Mouse (Mus musculus) frontal cortex, postnatal 10 days (tissue): ENCODE measurements around the gene Ppdpf.

Experiments
- DNase-seq, 2 experiments: peaks; one replicate each; pipeline ENCODE4 v3.0.0; 2022; ENCODE audit warnings: low spot score in 2 of 2, mixed read lengths in 1 of 2

Gene Ppdpf

GRCm38 (mm10) chr2:181187121-181188000, at the start of gene Ppdpf:
Ppdpf (plus strand) TSS chr2:181187247.
- peak; percentile 87 to 91 for DNase-seq

DNA sequence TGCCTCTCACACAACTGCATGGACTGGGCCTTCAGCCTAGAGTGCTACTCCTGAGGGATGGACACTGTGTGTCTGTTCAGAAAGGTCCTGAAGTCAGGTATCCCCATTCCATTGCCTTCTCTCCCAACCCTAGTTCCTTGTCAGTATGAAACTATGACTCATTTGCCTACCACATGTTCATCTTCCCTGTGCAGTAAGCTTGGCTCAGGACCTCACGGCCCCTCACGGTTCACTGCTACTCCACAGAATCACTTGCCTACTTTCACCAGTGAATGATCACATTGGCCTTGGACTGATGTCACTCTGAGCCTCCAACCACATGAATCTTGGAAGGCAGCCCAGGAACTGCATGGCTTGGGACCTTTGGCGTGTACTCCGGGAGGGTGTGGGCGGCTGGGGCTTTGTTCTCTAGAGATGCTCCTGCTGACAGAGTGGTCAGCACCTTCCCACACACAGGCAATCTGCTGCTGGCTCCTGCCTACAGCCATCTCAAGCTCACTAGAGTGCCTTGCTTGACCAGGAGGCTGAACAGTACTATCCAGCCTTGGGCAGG, 47.3 kb upstream of the Ppdpf start:
- no peak for DNase-seq

- DNase-seq, result no peak
These were observed 44.3 kb upstream of the Ppdpf start for GRCm38 (mm10) chr2:181142703-181143135.

DNA sequence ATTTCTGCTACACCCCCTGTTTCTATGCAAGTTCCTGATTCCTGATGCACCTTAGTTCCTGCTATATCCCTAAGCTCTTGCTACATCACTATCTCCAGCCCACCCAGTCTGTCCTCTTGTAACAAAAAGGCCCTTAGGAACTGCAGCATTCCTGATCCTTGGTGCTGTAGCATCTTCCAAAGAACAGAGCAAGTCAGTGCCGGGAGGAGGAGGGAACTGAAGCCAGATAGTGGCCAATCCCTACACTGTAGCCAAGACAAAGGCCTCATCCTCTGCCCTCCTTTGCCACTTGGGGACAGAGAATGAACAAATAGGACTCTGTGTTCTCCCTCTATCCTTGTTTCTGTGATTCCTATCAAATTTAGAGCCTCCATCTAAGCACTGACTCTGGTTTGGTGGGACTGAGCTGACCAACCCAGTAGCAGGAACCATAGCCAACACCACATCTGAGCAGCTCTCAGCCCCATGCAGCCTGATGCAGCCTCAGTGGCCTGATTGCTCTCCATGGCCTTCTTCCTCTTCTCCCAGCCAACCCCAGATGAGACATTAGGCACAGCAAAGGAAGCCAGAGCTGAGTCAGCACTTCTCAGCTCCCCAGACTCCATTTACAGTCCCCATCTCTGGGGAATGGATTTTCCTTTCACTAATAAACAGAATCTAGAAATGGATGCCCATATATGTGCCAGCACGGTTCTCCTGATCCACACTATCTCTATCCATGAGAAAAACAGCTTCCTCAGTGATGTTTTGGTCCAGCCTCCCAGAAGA, 43.4 kb upstream of the Ppdpf start:
- DNase-seq, result no peak

- no peak for DNase-seq
These were observed 42.4 kb upstream of the Ppdpf start for GRCm38 (mm10) chr2:181144675-181145074.

GRCm38 (mm10) chr2:181146976-181147545, 40.0 kb upstream of the Ppdpf start:
- DNase-seq, result no peak

GRCm38 (mm10) chr2:181147546-181148317, 39.3 kb upstream of the Ppdpf start:
- no peak for DNase-seq

DNA sequence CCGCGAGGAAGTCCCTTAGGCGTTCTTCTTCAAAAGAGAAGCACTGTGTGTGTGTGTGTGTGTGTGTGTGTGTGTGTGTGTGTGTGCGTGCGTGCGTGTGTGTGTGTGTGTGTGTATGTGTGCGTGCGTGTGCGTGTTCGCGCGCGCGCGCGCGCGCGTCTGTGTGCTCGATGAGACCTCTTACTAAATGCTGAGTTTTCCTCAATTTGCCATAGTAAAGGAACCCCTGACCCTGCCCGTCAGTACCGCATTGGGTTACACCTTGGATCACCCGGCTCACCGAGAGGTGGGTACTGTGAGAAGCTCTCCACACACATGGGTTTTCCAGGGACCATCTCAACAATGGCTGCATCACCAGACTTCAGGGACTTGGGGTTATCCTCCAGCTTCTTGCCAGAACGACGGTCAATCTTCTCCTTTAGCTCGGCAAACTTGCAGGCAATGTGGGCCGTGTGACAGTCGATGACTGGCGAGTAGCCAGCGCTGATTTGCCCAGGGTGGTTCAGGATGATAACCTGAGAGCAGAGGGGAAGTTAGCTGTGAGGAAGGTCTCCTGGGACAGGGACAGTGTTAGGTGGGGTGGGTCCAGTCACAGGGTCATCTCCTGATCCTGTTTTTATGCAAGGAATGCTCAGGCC, 38.6 kb upstream of the Ppdpf start:
- DNase-seq, result no peak

DNA sequence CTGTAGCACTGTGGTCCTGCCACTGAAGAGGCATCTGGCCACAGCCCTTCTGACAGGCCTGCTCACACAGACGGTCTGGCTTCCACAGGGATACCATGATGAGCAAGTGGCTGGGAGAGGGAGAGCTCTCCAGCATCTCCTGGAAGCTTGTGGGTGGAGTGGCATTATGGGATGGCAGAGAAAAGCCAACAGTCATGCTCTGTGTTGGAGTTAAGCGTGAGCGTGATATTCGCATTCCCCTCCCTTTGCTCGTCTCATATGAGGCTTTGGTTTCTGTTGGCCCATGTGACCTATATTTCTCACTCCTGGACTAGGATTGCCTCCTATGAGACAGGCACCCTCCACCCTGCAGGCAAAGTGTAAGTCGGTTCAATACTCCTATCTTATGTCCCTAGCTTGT, 36.8 kb upstream of the Ppdpf start:
- peak in 1 of 2 experiments; percentile 13 for DNase-seq

DNA sequence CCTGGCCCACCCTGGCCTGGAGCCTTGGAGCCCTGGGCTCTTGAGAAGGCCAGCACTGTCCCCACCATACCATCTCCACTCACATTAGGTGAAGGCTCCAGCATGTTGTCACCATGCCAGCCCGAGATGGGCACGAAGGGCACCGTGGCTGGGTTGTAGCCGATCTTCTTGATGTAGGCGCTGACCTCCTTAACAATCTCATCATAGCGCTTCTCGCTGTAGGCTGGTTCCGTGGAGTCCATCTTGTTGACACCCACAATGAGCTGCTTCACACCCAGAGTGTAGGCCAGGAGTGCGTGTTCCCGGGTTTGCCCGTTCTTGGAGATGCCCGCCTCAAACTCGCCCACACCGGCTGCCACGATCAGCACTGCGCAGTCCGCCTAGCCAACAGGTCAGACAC, 34.3 kb upstream of the Ppdpf start:
- DNase-seq, result no peak

- DNase-seq, result no peak
These were observed 33.9 kb upstream of the Ppdpf start for GRCm38 (mm10) chr2:181153131-181153530.

- DNase-seq, result peak in 1 of 2 experiments; percentile 8
These were observed 33.2 kb upstream of the Ppdpf start for GRCm38 (mm10) chr2:181153837-181154236.

GRCm38 (mm10) chr2:181154361-181154760, 32.7 kb upstream of the Ppdpf start:
- DNase-seq, result no peak

DNA sequence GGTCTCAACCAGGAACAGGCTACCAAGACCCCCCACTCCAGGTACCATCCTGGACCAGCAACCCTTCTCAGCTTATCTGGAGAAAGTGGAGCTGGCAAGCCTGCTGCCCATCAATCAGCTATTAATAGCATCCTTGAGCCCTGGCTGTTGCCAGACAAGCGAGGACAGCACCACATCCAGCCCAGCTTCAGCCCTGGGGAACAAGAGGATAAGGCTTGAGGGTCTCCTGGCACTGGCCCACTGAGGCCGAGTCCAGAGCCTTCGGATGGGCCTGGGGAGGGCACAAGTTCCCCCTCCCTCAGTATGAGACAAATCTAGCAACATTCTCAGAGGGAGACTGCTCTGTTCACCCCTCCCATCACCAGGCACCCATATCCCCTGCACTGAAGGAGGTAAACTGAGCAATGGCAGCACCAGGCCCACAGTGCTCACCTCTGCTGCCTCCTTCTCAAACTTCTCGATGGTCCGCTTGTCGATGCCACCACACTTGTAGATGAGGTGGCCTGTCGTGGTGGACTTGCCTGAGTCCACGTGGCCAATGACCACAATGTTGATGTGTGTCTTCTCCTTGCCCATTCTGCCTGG, 32.1 kb upstream of the Ppdpf start:
- DNase-seq, result no peak

- DNase-seq, result peak in 1 of 2 experiments; percentile 30
These were observed 31.2 kb upstream of the Ppdpf start for GRCm38 (mm10) chr2:181155801-181156200.

GRCm38 (mm10) chr2:181156248-181157121, 30.6 kb upstream of the Ppdpf start, which contains the start of gene Eef1a2:
Eef1a2 (minus strand) TSS chr2:181157014.
- peak in 1 of 2 experiments; percentile 76 for DNase-seq

GRCm38 (mm10) chr2:181157180-181157579, 29.9 kb upstream of the Ppdpf start:
- DNase-seq, result peak in 1 of 2 experiments; percentile 13

DNA sequence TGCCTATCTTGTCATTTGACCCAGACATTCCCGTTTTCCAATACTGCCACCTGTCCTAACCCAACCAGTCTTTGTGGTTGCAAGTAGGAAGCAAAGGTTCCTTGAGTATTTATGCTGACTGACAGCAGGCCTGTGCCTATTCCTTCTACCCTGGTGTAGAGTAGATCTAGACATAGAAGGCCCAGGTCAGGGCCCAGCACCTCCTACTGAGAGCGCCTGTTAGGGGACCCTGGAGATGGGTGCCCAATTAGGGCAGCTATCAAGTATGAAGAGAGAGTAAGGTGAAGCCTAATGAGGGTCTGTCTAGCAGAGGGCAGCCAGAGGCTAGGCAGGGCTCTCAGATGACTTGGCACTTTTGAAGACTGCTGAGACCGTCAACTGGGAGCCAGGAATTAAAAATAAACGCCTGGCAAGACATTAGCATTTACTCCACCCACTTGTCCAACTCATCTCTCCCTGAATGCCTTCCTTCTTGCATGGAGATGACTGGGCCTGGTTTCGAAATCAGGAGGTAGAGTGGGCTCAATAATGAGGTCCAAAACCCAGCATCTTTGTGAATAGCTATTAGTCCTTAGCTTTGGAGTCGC, 29.2 kb upstream of the Ppdpf start:
- DNase-seq, result no peak

DNA sequence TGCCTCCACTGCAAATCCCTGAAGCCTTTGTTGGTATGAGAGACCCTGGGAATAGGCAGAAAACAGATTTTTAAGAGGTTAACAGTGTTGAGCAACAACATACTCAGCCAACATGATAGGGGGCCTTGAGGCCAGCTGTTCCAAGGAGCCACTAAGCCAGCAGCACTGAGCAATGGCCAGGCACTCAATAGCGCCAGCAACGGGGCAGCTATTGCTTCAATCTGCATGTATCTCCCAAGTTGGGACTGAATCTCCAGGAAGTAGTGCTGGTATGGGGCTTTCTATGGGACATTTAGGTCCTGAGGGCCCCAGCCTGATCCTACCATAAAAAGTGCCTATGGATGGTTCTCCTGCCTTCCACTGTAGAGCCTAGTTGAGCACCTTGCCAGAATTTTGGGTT, 28.6 kb upstream of the Ppdpf start:
- DNase-seq, result no peak
